Mouse (Mus musculus): ENCODE measurements around the gene Wfdc1. TPM values are rescaled to one million over a fixed set of nuclear protein-coding genes. Genes with fewer than 3 reads are reported as not detected.
A peak's percentile ranks its signal among the peaks of the same experiment; 100 is the strongest.

Gene Wfdc1
- polyA plus RNA-seq, 1 experiment from 2014 or later = 6.0 TPM

DNA sequence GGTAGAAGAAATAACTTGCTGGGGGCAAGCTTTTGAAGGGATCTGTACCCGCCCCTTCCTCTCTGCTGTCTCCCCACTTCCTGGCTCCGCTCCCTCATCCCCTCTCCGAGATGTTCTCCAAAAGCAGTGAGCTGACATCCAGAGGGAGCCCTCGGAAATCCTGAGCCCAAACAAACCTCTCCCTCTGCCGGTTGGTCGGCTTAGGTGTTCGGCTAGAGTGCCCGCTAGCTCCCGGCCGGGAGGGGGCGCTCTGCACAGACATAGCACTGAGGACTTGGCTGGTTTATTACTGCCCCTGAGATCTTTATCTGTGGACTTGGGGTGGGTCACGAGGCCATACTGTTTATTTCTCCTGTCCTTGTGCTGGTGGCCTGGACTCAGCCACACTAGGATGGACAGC is 3.1 kb downstream of the Wfdc1 start:
- H3K4me2 ChIP-seq (ENCODE audit: low read length) = no peak overlapping the region
- H3K4me1 ChIP-seq (ENCODE audit: control insufficient read depth, insufficient read depth, low read length) = no peaks in the 10 kb centered on the region
- H3K9me3 ChIP-seq (replicated peaks; ENCODE audit: control insufficient read depth, low read length, poor library complexity, severe bottlenecking) = no peaks in the 10 kb centered on the region
- no peak overlapping the region for H3K9ac ChIP-seq (ENCODE audit: low read depth, low read length)
- no peak for ATAC-seq
- H3K4me3 ChIP-seq (ENCODE audit: low read depth, low read length) = no peak overlapping the region
- no peaks in the 10 kb centered on the region for H3K36me3 ChIP-seq (ENCODE audit: control insufficient read depth, insufficient read depth, low read length)
- H3K27me3 ChIP-seq (ENCODE audit: control insufficient read depth, insufficient read depth, low read depth, low read length) = no peaks in the 10 kb centered on the region; the same call in 1 of the 2 replicates
- no peak overlapping the region for H3K27ac ChIP-seq (ENCODE audit: low read length)
- 57% methylated on average over 12 of the region's 12 CpGs for WGBS

DNA sequence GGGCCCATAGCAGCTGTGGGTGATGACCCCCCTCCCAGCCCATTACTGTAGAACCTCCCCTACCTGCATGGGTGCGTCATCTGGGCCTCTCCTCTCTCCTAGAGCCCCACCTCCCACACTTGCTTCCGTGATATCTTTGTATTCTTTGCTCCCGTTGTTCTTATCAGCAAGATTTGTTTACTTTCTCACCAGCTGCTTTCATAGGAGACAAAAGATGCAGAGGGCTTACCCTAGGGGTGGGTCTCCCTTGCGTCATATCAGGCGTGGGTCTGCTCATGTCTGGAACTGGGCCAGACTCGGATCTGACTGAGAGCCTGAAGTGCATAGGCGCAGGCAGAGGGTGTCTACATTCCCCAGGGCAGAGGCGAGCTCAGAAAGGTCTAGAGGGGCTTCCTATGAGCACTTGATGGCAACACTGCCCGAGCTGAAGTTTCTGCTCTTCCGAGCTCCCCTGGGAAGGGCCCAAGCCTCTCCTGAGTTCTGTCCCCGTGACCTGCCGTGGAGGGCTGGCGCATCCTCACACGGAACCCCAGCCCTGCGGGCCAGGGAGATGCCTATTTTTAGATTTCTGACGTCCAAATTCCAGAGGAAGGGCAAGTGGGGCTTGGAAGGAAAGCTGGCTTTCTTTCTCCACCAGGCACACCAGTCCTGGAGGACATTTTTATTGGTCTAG is 4.4 kb downstream of the Wfdc1 start:
- Histone ChIP-seq H3K36me3 (ENCODE audit: control insufficient read depth, insufficient read depth, low read length) (no peaks in the 10 kb centered on the region), H3K27ac (ENCODE audit: low read length) (no peak overlapping the region), H3K9ac (ENCODE audit: low read depth, low read length) (no peak overlapping the region), H3K9me3 (replicated peaks; ENCODE audit: control insufficient read depth, low read length, poor library complexity, severe bottlenecking) (no peaks in the 10 kb centered on the region), H3K4me2 (ENCODE audit: low read length) (no peak overlapping the region), H3K4me3 (ENCODE audit: low read depth, low read length) (no peak overlapping the region), H3K4me1 (ENCODE audit: control insufficient read depth, insufficient read depth, low read length) (no peaks in the 10 kb centered on the region), H3K27me3 (ENCODE audit: control insufficient read depth, insufficient read depth, low read depth, low read length) (no peaks in the 10 kb centered on the region; the same call in 1 of the 2 replicates)
- 69% methylated on average over 16 of the region's 16 CpGs for WGBS
- no peak for ATAC-seq

DNA sequence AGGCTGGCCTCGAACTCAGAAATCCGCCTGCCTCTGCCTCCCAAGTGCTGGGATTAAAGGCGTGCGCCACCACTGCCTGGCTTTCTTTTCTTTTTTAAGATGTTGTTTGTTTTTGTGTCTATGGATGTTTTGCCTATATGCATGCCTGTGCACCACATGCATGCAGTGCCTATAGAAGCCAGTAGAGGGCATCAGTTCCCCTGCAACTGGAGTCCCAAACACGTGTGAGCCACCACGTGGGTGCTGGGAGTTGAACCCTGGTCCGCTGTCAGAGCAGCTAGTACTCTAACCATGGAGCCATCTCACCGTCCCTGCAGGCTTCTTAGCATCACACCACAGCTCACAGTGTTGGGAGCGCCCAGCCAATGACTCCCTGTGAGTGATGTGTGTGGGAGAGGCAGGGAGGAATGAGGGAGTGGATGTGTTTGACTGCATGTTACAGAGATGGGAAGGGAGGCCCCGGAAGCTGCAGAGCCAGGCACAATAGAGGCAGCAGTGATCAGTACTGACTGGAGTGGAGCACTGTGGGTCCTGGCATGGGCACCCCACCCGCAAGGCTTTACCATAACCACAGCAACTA is 7.9 kb downstream of the Wfdc1 start:
- H3K27me3 ChIP-seq (ENCODE audit: control insufficient read depth, insufficient read depth, low read depth, low read length) = no peaks in the 10 kb centered on the region; the same call in 1 of the 2 replicates
- ATAC-seq = no peak
- no peaks in the 10 kb centered on the region for H3K9me3 ChIP-seq (replicated peaks; ENCODE audit: control insufficient read depth, low read length, poor library complexity, severe bottlenecking)
- no peaks in the 10 kb centered on the region for H3K36me3 ChIP-seq (ENCODE audit: control insufficient read depth, insufficient read depth, low read length)
- no peak overlapping the region for H3K9ac ChIP-seq (ENCODE audit: low read depth, low read length)
- H3K27ac ChIP-seq (ENCODE audit: low read length) = no peak overlapping the region
- no peak overlapping the region for H3K4me3 ChIP-seq (ENCODE audit: low read depth, low read length)
- no peak overlapping the region for H3K4me2 ChIP-seq (ENCODE audit: low read length)
- H3K4me1 ChIP-seq (ENCODE audit: control insufficient read depth, insufficient read depth, low read length) = no peaks in the 10 kb centered on the region; the same call in 1 of the 2 replicates
- WGBS = 84% methylated on average over 10 of the region's 11 CpGs

DNA sequence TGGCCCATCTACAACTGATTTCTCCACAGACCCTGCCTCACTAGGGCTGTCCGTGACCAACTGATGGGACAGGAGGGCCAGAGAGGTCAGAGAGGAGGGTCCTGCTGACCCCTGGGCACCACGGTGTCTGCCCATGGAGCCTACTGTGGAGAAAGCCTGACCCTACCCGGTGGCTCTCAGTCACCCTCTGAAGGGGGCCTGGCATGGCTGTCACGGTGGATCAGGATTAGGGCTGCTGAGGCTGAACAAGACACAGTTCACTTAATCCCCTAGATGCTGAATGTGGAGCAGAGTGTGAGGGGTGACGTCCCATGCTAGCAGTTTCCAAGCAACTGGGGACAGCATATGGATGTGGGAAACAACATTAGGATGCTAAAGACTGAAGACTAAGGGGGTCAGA is 9.3 kb downstream of the Wfdc1 start:
- ATAC-seq = peak; percentile 57
- 27% methylated on average over 5 of the region's 5 CpGs for WGBS
- no peaks in the 10 kb centered on the region; the same call in 1 of the 2 replicates for H3K4me1 ChIP-seq (ENCODE audit: control insufficient read depth, insufficient read depth, low read length)
- no peaks in the 10 kb centered on the region; the same call in 1 of the 2 replicates for H3K27me3 ChIP-seq (ENCODE audit: control insufficient read depth, insufficient read depth, low read depth, low read length)
- H3K9me3 ChIP-seq (replicated peaks; ENCODE audit: control insufficient read depth, low read length, poor library complexity, severe bottlenecking) = no peaks in the 10 kb centered on the region
- H3K36me3 ChIP-seq (ENCODE audit: control insufficient read depth, insufficient read depth, low read length) = no peaks in the 10 kb centered on the region
- H3K4me2 ChIP-seq (ENCODE audit: low read length) = no peak overlapping the region
- H3K9ac ChIP-seq (ENCODE audit: low read depth, low read length) = 0 out of 2 replicates have a peak overlapping the region, but pooled peaks have one; percentile 30
- no peak overlapping the region for H3K4me3 ChIP-seq (ENCODE audit: low read depth, low read length)
- no peak overlapping the region for H3K27ac ChIP-seq (ENCODE audit: low read length)

DNA sequence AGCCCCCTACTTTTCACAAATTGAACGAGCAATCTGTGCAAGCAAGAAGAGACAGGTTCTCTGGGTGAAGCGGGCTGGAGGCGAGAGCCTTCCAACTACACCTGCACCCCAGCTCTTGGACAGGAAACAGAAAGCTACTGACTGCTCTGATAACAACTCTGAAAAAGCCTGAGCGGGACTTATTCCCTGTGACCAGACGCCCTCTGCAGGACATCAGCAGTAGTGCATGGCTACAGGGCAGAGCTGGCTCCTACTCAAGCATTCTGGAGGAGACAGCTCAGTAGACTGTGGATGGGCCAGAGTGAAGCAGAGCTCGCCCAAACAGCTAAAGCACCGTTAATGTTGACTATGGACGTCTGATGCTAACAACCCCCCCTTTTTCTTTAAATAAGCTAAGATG is 10.2 kb downstream of the Wfdc1 start:
- peak; percentile 47; the same call in 1 of the 2 replicates for ATAC-seq
- H3K4me1 ChIP-seq (ENCODE audit: control insufficient read depth, insufficient read depth, low read length) = no peaks in the 10 kb centered on the region; the same call in 1 of the 2 replicates
- no peak overlapping the region for H3K4me3 ChIP-seq (ENCODE audit: low read depth, low read length)
- H3K9ac ChIP-seq (ENCODE audit: low read depth, low read length) = no peak overlapping the region
- H3K27me3 ChIP-seq (ENCODE audit: control insufficient read depth, insufficient read depth, low read depth, low read length) = no peaks in the 10 kb centered on the region; the same call in 1 of the 2 replicates
- H3K9me3 ChIP-seq (replicated peaks; ENCODE audit: control insufficient read depth, low read length, poor library complexity, severe bottlenecking) = no peaks in the 10 kb centered on the region
- WGBS = 20% methylated on average over 8 of the region's 8 CpGs
- H3K27ac ChIP-seq (ENCODE audit: low read length) = no peak overlapping the region
- no peaks in the 10 kb centered on the region for H3K36me3 ChIP-seq (ENCODE audit: control insufficient read depth, insufficient read depth, low read length)
- H3K4me2 ChIP-seq (ENCODE audit: low read length) = no peak overlapping the region

DNA sequence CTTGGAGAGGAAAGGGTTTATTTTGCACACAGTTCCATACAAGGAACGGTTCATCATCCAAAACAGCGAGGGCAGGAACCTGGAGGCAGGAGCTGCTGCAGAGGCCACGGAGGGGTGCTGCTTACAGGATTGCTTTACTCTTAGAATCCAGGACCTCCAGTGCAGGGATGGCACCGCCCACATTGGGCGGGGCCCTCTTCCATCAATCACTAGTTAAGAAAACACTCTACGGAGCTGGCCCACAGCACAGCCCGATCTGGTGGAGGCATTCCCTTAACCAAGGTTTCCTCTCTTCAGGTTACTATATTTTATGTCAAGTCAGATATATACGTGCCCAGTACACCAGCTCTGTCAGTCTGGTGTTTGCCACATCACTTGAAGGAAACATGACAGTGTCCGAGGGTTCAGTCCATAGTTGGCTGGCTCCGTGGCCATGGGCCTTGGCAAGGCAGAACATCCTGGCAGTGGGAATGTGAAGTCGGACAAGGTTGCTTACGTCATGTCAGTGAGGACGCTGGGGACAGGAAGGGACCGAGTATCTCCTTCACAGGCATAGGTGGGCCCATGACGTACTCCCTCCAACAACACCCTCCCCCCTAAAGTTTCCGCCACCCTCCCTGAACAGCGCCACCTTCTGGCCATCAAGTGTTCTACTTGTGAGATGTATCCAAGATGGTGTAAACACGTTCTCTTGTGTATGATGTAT is 12.1 kb downstream of the Wfdc1 start:
- 14% methylated on average over 18 of the region's 18 CpGs for WGBS
- no peaks in the 10 kb centered on the region; the same call in 1 of the 2 replicates for H3K4me1 ChIP-seq (ENCODE audit: control insufficient read depth, insufficient read depth, low read length)
- H3K36me3 ChIP-seq (ENCODE audit: control insufficient read depth, insufficient read depth, low read length) = no peaks in the 10 kb centered on the region
- H3K9me3 ChIP-seq (replicated peaks; ENCODE audit: control insufficient read depth, low read length, poor library complexity, severe bottlenecking) = no peaks in the 10 kb centered on the region
- no peak overlapping the region for H3K4me3 ChIP-seq (ENCODE audit: low read depth, low read length)
- H3K9ac ChIP-seq (ENCODE audit: low read depth, low read length) = no peak overlapping the region
- no peak overlapping the region for H3K27ac ChIP-seq (ENCODE audit: low read length)
- ATAC-seq = no peak
- H3K4me2 ChIP-seq (ENCODE audit: low read length) = peak overlapping the region; percentile 7; the same call in 1 of the 2 replicates
- H3K27me3 ChIP-seq (ENCODE audit: control insufficient read depth, insufficient read depth, low read depth, low read length) = no peaks in the 10 kb centered on the region; the same call in 1 of the 2 replicates

DNA sequence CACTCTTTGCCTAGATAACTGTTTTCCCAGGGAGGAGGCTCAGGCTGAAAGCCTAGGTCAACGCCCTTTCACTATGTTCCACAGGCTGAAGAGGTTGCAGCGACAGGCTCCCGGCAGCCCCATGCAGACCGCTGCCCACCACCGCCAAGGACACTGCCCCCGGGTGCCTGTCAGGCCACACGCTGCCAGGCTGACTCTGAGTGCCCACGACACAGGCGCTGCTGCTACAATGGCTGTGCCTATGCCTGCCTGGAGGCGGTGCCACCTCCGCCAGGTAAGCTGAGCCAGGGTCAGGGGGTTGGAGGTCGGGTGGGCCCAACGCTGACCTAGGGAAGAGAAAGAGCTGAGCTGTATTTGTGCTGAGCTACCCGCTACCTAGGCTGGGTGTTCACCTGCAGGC is 13.0 kb downstream of the Wfdc1 start:
- Histone ChIP-seq H3K4me1 (ENCODE audit: control insufficient read depth, insufficient read depth, low read length) (no peaks in the 10 kb centered on the region; the same call in 1 of the 2 replicates), H3K4me2 (ENCODE audit: low read length) (no peak overlapping the region), H3K9ac (ENCODE audit: low read depth, low read length) (no peak overlapping the region), H3K27ac (ENCODE audit: low read length) (no peak overlapping the region), H3K36me3 (ENCODE audit: control insufficient read depth, insufficient read depth, low read length) (no peaks in the 10 kb centered on the region), H3K27me3 (ENCODE audit: control insufficient read depth, insufficient read depth, low read depth, low read length) (no peaks in the 10 kb centered on the region; the same call in 1 of the 2 replicates), H3K9me3 (replicated peaks; ENCODE audit: control insufficient read depth, low read length, poor library complexity, severe bottlenecking) (no peaks in the 10 kb centered on the region), H3K4me3 (ENCODE audit: low read depth, low read length) (no peak overlapping the region)
- ATAC-seq = no peak
- WGBS = 64% methylated on average over 14 of the region's 14 CpGs

DNA sequence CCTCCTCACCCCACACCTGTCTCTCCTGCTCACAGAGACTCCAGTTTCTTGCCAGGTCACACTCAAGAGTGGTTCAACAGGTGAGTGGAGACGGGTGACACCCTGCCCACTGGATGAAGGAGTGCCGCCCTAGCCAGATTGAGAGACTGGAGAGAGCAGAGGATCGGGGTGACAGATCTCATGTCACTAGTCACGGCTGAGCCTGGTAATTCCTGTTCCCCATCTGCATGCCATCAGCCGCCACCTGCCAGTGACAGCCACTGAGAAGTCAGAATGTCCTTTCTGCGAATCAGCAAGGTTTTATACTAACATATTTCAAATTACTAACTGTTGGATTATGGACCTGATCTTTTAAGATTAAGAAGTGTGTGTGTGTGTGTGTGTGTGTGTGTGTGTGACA is 24.4 kb downstream of the Wfdc1 start:
- no peak for ATAC-seq
- no peaks in the 10 kb centered on the region for H3K36me3 ChIP-seq (ENCODE audit: control insufficient read depth, insufficient read depth, low read length)
- H3K4me2 ChIP-seq (ENCODE audit: low read length) = no peak overlapping the region
- no peak overlapping the region for H3K27ac ChIP-seq (ENCODE audit: low read length)
- no peaks in the 10 kb centered on the region for H3K27me3 ChIP-seq (ENCODE audit: control insufficient read depth, insufficient read depth, low read depth, low read length)
- no peak overlapping the region for H3K9ac ChIP-seq (ENCODE audit: low read depth, low read length)
- no peaks in the 10 kb centered on the region for H3K4me1 ChIP-seq (ENCODE audit: control insufficient read depth, insufficient read depth, low read length)
- H3K4me3 ChIP-seq (ENCODE audit: low read depth, low read length) = no peak overlapping the region
- H3K9me3 ChIP-seq (replicated peaks; ENCODE audit: control insufficient read depth, low read length, poor library complexity, severe bottlenecking) = no peaks in the 10 kb centered on the region
- WGBS = 82% methylated on average over 6 of the region's 6 CpGs

DNA sequence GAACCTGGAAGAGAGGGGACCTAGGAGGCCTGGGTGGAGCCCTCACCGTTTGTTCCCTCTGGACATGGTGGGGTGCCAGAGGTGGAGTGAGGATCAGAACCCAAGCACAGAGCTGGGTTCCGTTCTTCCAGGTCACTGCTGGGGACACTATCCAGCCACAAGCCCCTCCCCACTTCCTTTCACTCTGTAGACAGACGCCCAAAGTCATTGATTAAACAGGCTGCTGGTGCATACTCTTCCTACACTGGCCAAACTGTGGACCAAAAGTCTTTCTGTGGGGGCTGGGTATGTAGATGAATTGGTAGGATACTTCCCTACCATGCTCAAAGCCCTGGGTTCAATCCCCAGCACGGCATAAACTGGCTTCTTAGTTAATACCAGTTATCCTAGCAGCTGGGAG is 25.8 kb downstream of the Wfdc1 start:
- no peak for ATAC-seq
- Histone ChIP-seq H3K27ac (ENCODE audit: low read length) (no peak overlapping the region), H3K9ac (ENCODE audit: low read depth, low read length) (no peak overlapping the region), H3K4me3 (ENCODE audit: low read depth, low read length) (no peak overlapping the region), H3K9me3 (replicated peaks; ENCODE audit: control insufficient read depth, low read length, poor library complexity, severe bottlenecking) (no peaks in the 10 kb centered on the region), H3K4me2 (ENCODE audit: low read length) (no peak overlapping the region), H3K27me3 (ENCODE audit: control insufficient read depth, insufficient read depth, low read depth, low read length) (no peaks in the 10 kb centered on the region), H3K4me1 (ENCODE audit: control insufficient read depth, insufficient read depth, low read length) (no peaks in the 10 kb centered on the region), H3K36me3 (ENCODE audit: control insufficient read depth, insufficient read depth, low read length) (no peaks in the 10 kb centered on the region)
- WGBS = 83% methylated on average over 4 of the region's 4 CpGs

Measured in midbrain, embryonic 16.5 days (tissue).